Mouse (Mus musculus) CD8-positive naive resting alpha-beta T cell, adult 57 days (primary cell): ENCODE results near the gene Xpc. TPM values are rescaled to one million over a fixed set of nuclear protein-coding genes. Genes with fewer than 3 reads are reported as not detected.

ENCODE experiments used
- total RNA-seq: library from RNA; stranded (reverse); gene quantifications from one replicate; pipeline ENCODE4 v1.2.4, GENCODE M21; 2023

The Xpc gene
- total RNA-seq: 22.1 TPM

DNA sequence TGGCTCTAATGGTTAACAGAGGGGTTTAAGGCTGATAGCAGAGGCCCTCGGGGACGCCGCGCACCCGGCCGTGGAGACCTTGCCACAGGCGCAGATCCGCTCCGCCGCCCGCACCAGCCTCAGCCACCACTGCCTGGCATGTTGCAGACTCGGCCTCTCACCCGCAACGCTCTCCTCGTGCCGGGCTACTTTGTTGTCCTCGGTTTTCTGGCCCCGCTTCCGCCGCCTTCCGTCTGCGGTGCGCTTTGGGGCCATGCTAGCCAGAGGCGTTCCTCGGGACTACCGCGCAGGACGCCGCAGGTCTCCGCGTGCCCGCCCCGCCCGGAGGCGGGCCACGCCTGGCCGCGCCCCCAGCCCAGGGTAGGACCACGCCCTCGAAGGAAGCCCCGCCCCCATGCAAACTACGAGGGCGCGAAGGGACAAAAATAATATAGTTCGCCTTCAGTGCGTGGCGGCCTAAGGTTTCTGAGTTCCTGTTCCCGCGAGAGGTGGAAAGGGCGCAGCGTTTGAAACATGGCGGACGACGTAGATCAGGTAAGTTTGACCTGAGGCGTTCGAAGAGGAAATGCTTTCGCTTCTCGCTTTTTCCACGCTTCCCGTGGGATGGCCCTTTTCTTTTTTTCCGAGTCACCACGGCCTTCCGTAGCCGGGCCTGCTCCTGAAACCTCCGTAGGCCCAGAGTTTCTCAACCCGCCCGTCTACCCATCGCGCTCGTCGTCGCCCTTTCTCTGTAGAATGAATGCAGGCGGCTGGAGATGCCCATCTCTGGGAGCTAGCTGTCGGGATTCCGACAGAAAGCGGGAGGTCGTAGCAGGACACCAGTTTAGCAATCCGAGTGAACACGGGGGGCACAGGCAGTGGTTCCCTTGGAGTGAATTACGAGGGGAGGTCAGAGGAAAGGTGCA is at the start of gene Xpc, which contains the start of gene Lsm3:
Gene Xpc, minus strand, starts transcription at position 344 of the 905 bp plus-strand sequence.
Gene Lsm3, plus strand, starts transcription at position 384 of the 905 bp plus-strand sequence.

DNA sequence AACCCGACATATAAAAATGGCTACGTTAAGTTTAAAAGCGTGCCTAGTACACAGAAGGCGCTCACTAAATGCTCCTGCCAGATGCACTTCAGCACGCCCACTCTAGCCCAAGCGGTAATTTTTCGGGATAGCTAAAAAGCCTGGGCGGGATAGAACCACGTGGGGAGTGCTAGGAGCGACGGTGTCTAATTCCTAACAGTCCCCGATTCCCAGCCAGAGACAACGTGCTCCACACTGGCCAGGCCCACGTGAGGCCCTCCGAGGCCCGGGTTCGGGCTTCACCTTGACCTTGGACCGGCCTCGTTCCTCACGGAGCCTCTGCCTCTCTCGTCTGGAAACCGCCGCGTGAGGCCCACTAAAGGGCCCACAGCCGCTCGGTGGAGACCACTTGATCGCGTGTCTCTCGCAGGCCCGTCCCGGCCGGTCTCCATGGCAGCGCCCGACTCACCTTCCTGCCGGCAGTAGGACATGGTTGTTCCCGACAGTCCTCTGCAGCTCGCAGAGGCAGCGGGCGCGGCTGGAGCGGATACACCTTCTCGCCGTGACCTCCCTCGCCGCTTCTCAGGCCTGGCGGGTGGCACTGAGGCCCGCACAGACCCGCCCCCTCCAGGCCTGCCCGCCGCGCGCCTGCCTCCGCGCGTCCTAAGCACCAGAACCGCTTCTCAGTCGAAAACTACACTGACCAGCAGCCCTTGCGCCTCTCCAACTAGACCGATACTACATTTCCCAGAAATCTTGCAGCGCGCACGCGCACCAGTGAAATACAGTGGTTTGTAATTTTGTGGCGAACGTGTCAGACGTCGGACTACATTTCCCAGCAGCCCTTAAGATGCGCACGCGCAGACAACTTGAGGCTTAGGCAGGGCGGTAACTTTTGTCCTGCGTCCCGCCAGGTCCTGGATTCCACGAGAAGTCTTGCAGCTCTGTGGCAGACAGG is 42.6 kb downstream of the Xpc start, which contains the start of the genes Chchd4 and Tmem43:
Gene Chchd4, minus strand, starts transcription at position 679 of the 937 bp plus-strand sequence.
Gene Tmem43, plus strand, starts transcription at position 836 of the 937 bp plus-strand sequence.

Other genes with a start within 250 kb of the Xpc start
- gene Wnt7a, start 104.5 kb downstream of the Xpc start, total RNA-seq: not detected
- gene Chchd4, start 42.3 kb downstream of the Xpc start, total RNA-seq: 6.0 TPM
- 38.7 TPM for gene Tmem43, start 42.2 kb downstream of the Xpc start, total RNA-seq
- 42.6 TPM for gene Lsm3, start within 50 bp of the Xpc start, total RNA-seq
- 127 TPM for gene Slc6a6, start 168.2 kb upstream of the Xpc start, total RNA-seq